In the genomic region with DNA sequence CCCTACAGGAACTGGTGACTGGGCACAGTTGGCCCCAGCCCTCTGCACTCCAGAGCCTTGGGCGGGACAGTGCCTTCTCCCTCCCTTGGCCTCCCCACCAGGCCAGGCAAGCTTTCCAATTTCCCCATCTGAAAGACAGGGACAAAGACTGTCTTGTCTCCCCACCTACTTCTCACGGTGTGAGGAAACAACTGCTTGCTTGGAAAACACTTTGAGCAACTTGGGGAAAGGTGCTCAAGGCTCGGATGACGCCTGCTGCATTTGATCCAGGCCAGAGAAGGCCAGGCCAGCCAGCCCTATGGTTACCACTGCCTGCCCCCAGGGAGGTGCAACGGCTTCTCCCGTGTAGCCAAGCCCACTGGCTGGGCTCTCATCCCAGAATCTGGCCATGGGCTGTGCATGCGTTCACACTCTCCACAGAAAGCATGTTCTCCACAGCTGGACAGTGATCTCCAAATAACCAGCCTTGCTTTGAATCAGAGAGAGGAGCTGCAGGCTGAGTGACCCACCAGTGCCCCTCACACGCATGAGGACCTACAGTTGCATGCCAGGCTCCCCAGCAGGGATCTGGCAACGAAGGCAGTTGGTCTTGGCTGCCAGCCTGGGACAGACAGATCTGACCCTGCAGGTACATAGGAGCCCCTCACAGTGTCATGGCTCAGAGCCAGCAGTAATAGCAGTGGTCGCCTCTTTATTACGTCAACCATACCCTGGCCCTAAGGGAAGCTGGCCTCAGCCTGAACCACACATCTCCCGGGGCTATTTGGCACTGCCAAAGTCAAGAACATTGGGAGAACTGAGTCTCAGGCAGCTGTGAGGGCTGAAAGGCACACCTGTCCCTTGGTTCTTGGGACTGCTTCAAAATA, we compare ENCODE assay signal across 8 mouse cellular contexts. TPM values are rescaled to one million over a fixed set of nuclear protein-coding genes. Genes with fewer than 3 reads are reported as not detected.
A peak's percentile ranks its signal among the peaks of the same experiment; 100 is the strongest.
DNase-seq lines count a peak whose midpoint lies in the region; ATAC-seq and TF ChIP-seq lines count a peak whose summit lies in the region.

No protein-coding gene starts in this region.

- peaks cover 27% of the 10 kb centered on the region for H3K4me1 ChIP-seq in hindbrain, embryonic 10.5 days (replicated peaks)
- H3K4me1 ChIP-seq in hindbrain, embryonic 11.5 days (replicated peaks; ENCODE audit: control insufficient read depth, insufficient read depth, low read length), result 0 out of 2 replicates have a peak, but pooled peaks cover 2% of the 10 kb centered on the region
- H3K4me1 ChIP-seq in brown adipose tissue, adult 24 weeks (ENCODE audit: control insufficient read depth, insufficient read depth, insufficient read length, low read length), result peaks cover 24% of the 10 kb centered on the region
- peaks cover 34% of the 10 kb centered on the region for H3K4me1 ChIP-seq in kidney, embryonic 16.5 days (ENCODE audit: insufficient read depth, low read length)
- peaks cover 9% of the 10 kb centered on the region; the same call in 1 of the 2 replicates for H3K4me1 ChIP-seq in stomach, postnatal 0 days (replicated peaks; ENCODE audit: control insufficient read depth, insufficient read depth)

- ATAC-seq in hindbrain, embryonic 11.5 days (ENCODE audit: low FRiP score), result no peak
- 0 out of 2 replicates have a peak, but pooled peaks have one; percentile 24 for ATAC-seq in kidney, embryonic 16.5 days (ENCODE audit: low FRiP score, low TSS enrichment)
- peak; percentile 22 for ATAC-seq in stomach, postnatal 0 days (ENCODE audit: low FRiP score, low TSS enrichment)

- H3K27ac ChIP-seq in hindbrain, embryonic 10.5 days, result peak overlapping the region; percentile 1
- no peak overlapping the region for H3K27ac ChIP-seq in hindbrain, embryonic 11.5 days (ENCODE audit: low read depth, low read length)
- H3K27ac ChIP-seq in brown adipose tissue, adult 24 weeks (replicated peaks; ENCODE audit: low read depth, low read length), result peak overlapping the region; percentile 63
- peak overlapping the region; percentile 9; the same call in 1 of the 2 replicates for H3K27ac ChIP-seq in kidney, embryonic 16.5 days (ENCODE audit: low read length)
- 0 out of 2 replicates have a peak overlapping the region, but pooled peaks have one; percentile 30 for H3K27ac ChIP-seq in stomach, postnatal 0 days (replicated peaks)

- H3K4me2 ChIP-seq in hindbrain, embryonic 11.5 days (replicated peaks; ENCODE audit: low read depth, low read length), result no peak overlapping the region
- H3K4me2 ChIP-seq in kidney, embryonic 16.5 days (replicated peaks; ENCODE audit: low read depth, low read length), result no peak overlapping the region
- no peak overlapping the region for H3K4me2 ChIP-seq in stomach, postnatal 0 days (replicated peaks; ENCODE audit: low read depth)

- TF ChIP-seq EP300 in stomach, postnatal 0 days (optimal IDR thresholded peaks at IDR 0.05), result no peak

- H3K4me3 ChIP-seq in hindbrain, embryonic 10.5 days, result no peak overlapping the region
- no peak overlapping the region for H3K4me3 ChIP-seq in hindbrain, embryonic 11.5 days (ENCODE audit: low read depth, low read length)
- H3K4me3 ChIP-seq in brown adipose tissue, adult 24 weeks (ENCODE audit: insufficient read depth, low read depth, low read length), result no peak overlapping the region
- H3K4me3 ChIP-seq in kidney, embryonic 16.5 days (ENCODE audit: low read length), result no peak overlapping the region
- H3K4me3 ChIP-seq in stomach, postnatal 0 days (ENCODE audit: low read depth, low read length), result no peak overlapping the region

- WGBS in hindbrain, embryonic 10.5 days, result 62% methylated on average over 12 of the region's 12 CpGs
- 65% methylated on average over 12 of the region's 12 CpGs for WGBS in hindbrain, embryonic 11.5 days
- 47% methylated on average over 12 of the region's 12 CpGs for WGBS in kidney, embryonic 16.5 days
- WGBS in stomach, postnatal 0 days, result 29% methylated on average over 12 of the region's 12 CpGs

- H3K9me3 ChIP-seq in hindbrain, embryonic 10.5 days, result no peaks in the 10 kb centered on the region
- H3K9me3 ChIP-seq in hindbrain, embryonic 11.5 days (ENCODE audit: control insufficient read depth, low read length), result no peaks in the 10 kb centered on the region
- H3K9me3 ChIP-seq in kidney, embryonic 16.5 days (ENCODE audit: low read length), result no peaks in the 10 kb centered on the region
- H3K9me3 ChIP-seq in stomach, postnatal 0 days (ENCODE audit: control insufficient read depth, low read length), result no peaks in the 10 kb centered on the region

- no peak overlapping the region for H3K9ac ChIP-seq in hindbrain, embryonic 11.5 days (ENCODE audit: low read depth, low read length)
- peak overlapping the region; percentile 24; the same call in 1 of the 2 replicates for H3K9ac ChIP-seq in kidney, embryonic 16.5 days (replicated peaks; ENCODE audit: low read length)
- peak overlapping the region; percentile 31; the same call in 1 of the 2 replicates for H3K9ac ChIP-seq in stomach, postnatal 0 days (ENCODE audit: low read length)

- H3K27me3 ChIP-seq in hindbrain, embryonic 10.5 days (ENCODE audit: insufficient read depth, poor library complexity, severe bottlenecking), result no peaks in the 10 kb centered on the region
- no peaks in the 10 kb centered on the region for H3K27me3 ChIP-seq in hindbrain, embryonic 11.5 days (ENCODE audit: control insufficient read depth, insufficient read depth, low read length)
- no peaks in the 10 kb centered on the region for H3K27me3 ChIP-seq in kidney, embryonic 16.5 days (ENCODE audit: insufficient read depth, low read length)
- H3K27me3 ChIP-seq in stomach, postnatal 0 days (ENCODE audit: control insufficient read depth, insufficient read depth, low read length), result no peaks in the 10 kb centered on the region

- no peak for TF ChIP-seq CTCF in stomach, postnatal 0 days (IDR thresholded peaks at IDR 0.05; ENCODE audit: low read depth)

- no peaks in the 10 kb centered on the region for H3K36me3 ChIP-seq in hindbrain, embryonic 10.5 days
- no peaks in the 10 kb centered on the region for H3K36me3 ChIP-seq in hindbrain, embryonic 11.5 days (ENCODE audit: control insufficient read depth, insufficient read depth, low read length)
- no peaks in the 10 kb centered on the region for H3K36me3 ChIP-seq in kidney, embryonic 16.5 days (ENCODE audit: insufficient read depth, low read length)
- no peaks in the 10 kb centered on the region for H3K36me3 ChIP-seq in stomach, postnatal 0 days (ENCODE audit: control insufficient read depth, insufficient read depth, low read length)

- DNase-seq in hindbrain, embryonic 10.5 days (ENCODE audit: low spot score), result no peak
- DNase-seq in hindbrain, embryonic 11.5 days (ENCODE audit: low spot score), result no peak
- peak; percentile 86 for DNase-seq in gastrocnemius, postnatal 25 days
- DNase-seq in stomach, postnatal 0 days (ENCODE audit: low spot score), result no peak
- DNase-seq in T-cell, adult 2 months (ENCODE audit: low spot score), result no peak
- no peak for DNase-seq in Muller cell, postnatal 12 days (ENCODE audit: inconsistent ontology term)

RNA-seq across cellular contexts. Expression of gene Tomm20, which starts 32.2 kb away (rescaled TPM):
- 250 and 288 TPM in 2 replicates for polyA plus RNA-seq in hindbrain, embryonic 10.5 days (2016; fragmentation: Nextera tagmentation; extraction: Ambion mirVana)
- 235 and 238 TPM in 2 replicates for polyA plus RNA-seq in hindbrain, embryonic 11.5 days (2014; fragmentation: Nextera tagmentation; extraction: Ambion mirVana)
- polyA plus RNA-seq in brown adipose tissue, adult 24 weeks (2012; ENCODE audit: insufficient read depth, insufficient read length, missing spikeins), result 149 and 242 TPM in 2 replicates
- 10 to 100 TPM; 84.5 to 86.1 TPM for total RNA-seq in gastrocnemius, postnatal 25 days (2021)
- 258 and 264 TPM in 2 replicates for polyA plus RNA-seq in kidney, embryonic 16.5 days (2015; fragmentation: Nextera tagmentation; extraction: Ambion mirVana)
- 158 and 175 TPM in 2 replicates for polyA plus RNA-seq in stomach, postnatal 0 days (2015; fragmentation: Nextera tagmentation; extraction: Ambion mirVana)

RNA-seq across cellular contexts. Expression of gene Rbm34, which starts 57.4 kb away (rescaled TPM):
- polyA plus RNA-seq in hindbrain, embryonic 10.5 days (2016; fragmentation: Nextera tagmentation; extraction: Ambion mirVana), result 22.2 and 22.6 TPM in 2 replicates
- polyA plus RNA-seq in hindbrain, embryonic 11.5 days (2014; fragmentation: Nextera tagmentation; extraction: Ambion mirVana), result 32.6 and 33.8 TPM in 2 replicates
- polyA plus RNA-seq in brown adipose tissue, adult 24 weeks (2012; ENCODE audit: insufficient read depth, insufficient read length, missing spikeins), result 7.5 and 13.1 TPM in 2 replicates
- 1 to 10 TPM; 3.7 to 4.3 TPM for total RNA-seq in gastrocnemius, postnatal 25 days (2021)
- polyA plus RNA-seq in kidney, embryonic 16.5 days (2015; fragmentation: Nextera tagmentation; extraction: Ambion mirVana), result 20.1 and 20.5 TPM in 2 replicates
- polyA plus RNA-seq in stomach, postnatal 0 days (2015; fragmentation: Nextera tagmentation; extraction: Ambion mirVana), result 18.4 and 19.5 TPM in 2 replicates
